Mouse (Mus musculus) C2C12 (cell line): ENCODE results near the gene Ppef2. TPM values are rescaled to one million over a fixed set of nuclear protein-coding genes. Genes with fewer than 3 reads are reported as not detected.

Experiments used
- H3K27me3 ChIP-seq: one replicate; pipeline ENCODE4 v1.6.1; 2011; ENCODE audit not compliant: control insufficient read depth, insufficient read depth, insufficient read length
- H3K36me3 ChIP-seq: one replicate; pipeline ENCODE4 v1.6.1; 2011; ENCODE audit not compliant: control insufficient read depth, insufficient read depth
- H3K4me3 ChIP-seq: one replicate; pipeline ENCODE4 v1.5.1; 2011; ENCODE audit warnings: mild to moderate bottlenecking, control low read depth; ENCODE audit not compliant: poor library complexity, insufficient read depth, severe bottlenecking
- H3K79me2 ChIP-seq: one replicate; pipeline ENCODE4 v1.6.1; 2011; ENCODE audit not compliant: control insufficient read depth, insufficient read depth
- H3K79me3 ChIP-seq: one replicate; pipeline ENCODE4 v1.6.1; 2011; ENCODE audit warnings: low read depth, control low read depth
- H3ac ChIP-seq: one replicate; pipeline ENCODE3; 2011; ENCODE audit warnings: low read depth; ENCODE audit not compliant: control insufficient read depth, insufficient read length
- CEBPB ChIP-seq: IDR thresholded peaks from one replicate; pipeline ENCODE4 v1.6.1; 2011; ENCODE audit warnings: low read depth, mild to moderate bottlenecking, control low read depth, moderate library complexity
- CTCF ChIP-seq: IDR thresholded peaks from one replicate; pipeline ENCODE4 v1.5.1; 2011; ENCODE audit not compliant: control insufficient read depth, insufficient read depth, insufficient read length
- FOSL1 ChIP-seq: IDR thresholded peaks from one replicate; pipeline ENCODE4 v1.8.0; 2011; ENCODE audit warnings: mild to moderate bottlenecking, low read length; ENCODE audit not compliant: poor library complexity, insufficient read depth, severe bottlenecking
- MAX ChIP-seq: IDR thresholded peaks from one replicate; pipeline ENCODE4 v1.6.1; 2011; ENCODE audit warnings: mild to moderate bottlenecking, control low read depth
- MYOD1 ChIP-seq: IDR thresholded peaks from one replicate; pipeline ENCODE4 v1.6.1; 2011; ENCODE audit warnings: low read depth; ENCODE audit not compliant: control insufficient read depth, insufficient read length
- MYOG ChIP-seq: IDR thresholded peaks from one replicate; pipeline ENCODE4 v1.6.1; 2011; ENCODE audit not compliant: control insufficient read depth, insufficient read length; ENCODE audit errors: extremely low read depth
- USF1 ChIP-seq: IDR thresholded peaks from one replicate; pipeline ENCODE4 v1.6.1; 2011; ENCODE audit warnings: low read depth, mild to moderate bottlenecking, control low read depth, moderate library complexity
- long read RNA-seq, 2 experiments: library from polyadenylated mRNA; unstranded; transcript quantifications; one replicate each; pipeline ENCODE4 v2.0.0; 2019 to 2020
- polyA plus RNA-seq: library from polyadenylated mRNA; unstranded; fragments of >200 nt; fragmentation: generic; extraction: Trizol; gene quantifications from one replicate; pipeline ENCODE4 v1.2.1, GENCODE M21; 2012; ENCODE audit warnings: missing spikeins

Gene Ppef2
- polyA plus RNA-seq: not detected
- long read RNA-seq, experiment 1, partial matches to known transcripts: 0 of 1 reads
- long read RNA-seq, experiment 1, other reads (novel, unspliced or antisense): 1 of 1 reads
- long read RNA-seq, experiment 2, partial matches to known transcripts: 1 of 3 reads
- long read RNA-seq, experiment 2, other reads (novel, unspliced or antisense): 2 of 3 reads

DNA sequence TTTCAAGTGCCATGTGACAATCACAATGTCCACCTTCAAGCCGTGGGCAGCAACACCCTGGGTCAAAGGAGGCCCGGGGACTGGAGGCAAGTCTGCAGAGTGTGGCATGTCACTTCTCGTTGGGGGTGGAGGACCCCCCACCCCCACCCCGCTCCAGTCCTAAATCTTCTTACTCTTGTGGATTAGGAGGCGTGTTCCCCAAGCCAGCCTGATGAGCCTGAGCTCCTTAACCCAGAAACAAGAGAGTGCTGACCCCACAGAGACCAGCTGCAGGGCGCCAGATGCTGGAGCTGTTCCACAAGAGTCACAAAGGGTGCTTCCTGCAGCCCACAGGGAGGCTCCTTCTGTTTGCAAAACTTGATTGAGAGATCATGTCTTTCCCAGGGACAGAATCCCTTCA is at the start of gene Ppef2:
Gene Ppef2 (minus strand): TSS at position 61 of the 400 bp plus-strand sequence.
- Histone ChIP-seq H3K79me2 (no peaks in the 10 kb centered on the region), H3K79me3 (no peaks in the 10 kb centered on the region), H3K36me3 (no peaks in the 10 kb centered on the region), H3K4me3 (no peak within 1 kb of the TSS), H3ac (no peak within 1 kb of the TSS), H3K27me3 (no peaks in the 10 kb centered on the region)
- TF ChIP-seq FOSL1 (no peak), MAX (no peak)

DNA sequence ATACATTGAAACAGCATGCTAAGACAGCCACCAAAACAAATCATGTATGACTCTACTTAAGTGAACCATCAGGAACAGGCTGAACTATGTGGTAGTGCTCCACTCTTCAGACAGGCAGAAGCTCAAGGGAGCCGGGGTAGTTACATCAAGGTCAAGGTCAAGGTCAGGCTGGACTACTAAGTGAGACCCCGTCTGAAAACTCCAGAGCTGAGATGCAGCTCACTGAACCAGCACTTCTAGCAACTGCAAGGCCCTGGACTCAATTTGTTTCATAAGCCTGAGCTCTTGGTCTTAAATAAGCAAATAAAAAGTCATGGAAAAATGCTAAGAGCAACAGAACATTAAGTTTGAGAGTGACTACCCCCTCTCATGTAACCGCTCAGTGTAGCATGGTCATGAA is 48.2 kb upstream of the Ppef2 start:
- Histone ChIP-seq H3K79me3 (peaks cover 30% of the 10 kb centered on the region), H3ac (no peak overlapping the region), H3K36me3 (peaks cover 65% of the 10 kb centered on the region), H3K4me3 (no peak overlapping the region), H3K79me2 (peaks cover 40% of the 10 kb centered on the region), H3K27me3 (no peaks in the 10 kb centered on the region)
- TF ChIP-seq MAX (no peak), FOSL1 (no peak), CEBPB (no peak), MYOG (no peak), MYOD1 (no peak), CTCF (no peak), USF1 (no peak)

- H3K36me3 ChIP-seq: peaks cover 65% of the 10 kb centered on the region
- TF ChIP-seq CTCF (no peak), MYOD1 (no peak), MYOG (no peak), FOSL1 (no peak), USF1 (no peak), CEBPB (no peak), MAX (no peak)
- H3K4me3 ChIP-seq: no peak overlapping the region
- H3K79me2 ChIP-seq: peaks cover 20% of the 10 kb centered on the region
- H3ac ChIP-seq: no peak overlapping the region
- peaks cover 11% of the 10 kb centered on the region for H3K79me3 ChIP-seq
- H3K27me3 ChIP-seq: no peaks in the 10 kb centered on the region
These were observed 46.2 kb upstream of the Ppef2 start for GRCm38 (mm10) chr5:92302149-92302840.

DNA sequence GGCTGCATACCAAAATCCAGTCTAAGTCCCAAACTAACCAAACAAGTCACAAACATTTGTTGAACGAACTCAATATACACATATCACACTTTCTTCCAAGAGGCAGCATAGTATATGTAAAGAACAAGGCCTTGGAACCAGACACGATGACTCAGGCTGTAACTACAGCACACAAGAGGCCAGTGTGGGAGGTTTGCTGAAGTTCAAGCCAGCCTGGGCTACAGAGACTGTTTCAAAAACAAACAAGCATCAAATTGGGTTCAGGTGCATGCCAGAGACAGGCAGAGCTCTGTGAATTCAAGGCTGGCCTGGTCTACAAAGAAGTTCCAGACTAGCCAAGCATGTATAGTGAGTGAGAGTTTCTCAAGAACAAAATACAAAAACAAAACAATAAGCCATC is 38.4 kb upstream of the Ppef2 start:
- peaks cover 79% of the 10 kb centered on the region for H3K36me3 ChIP-seq
- H3K27me3 ChIP-seq: no peaks in the 10 kb centered on the region
- no peak for TF ChIP-seq MYOG
- TF ChIP-seq FOSL1: no peak
- no peak for TF ChIP-seq CTCF
- TF ChIP-seq MYOD1: no peak
- no peak for TF ChIP-seq MAX
- no peak for TF ChIP-seq CEBPB
- no peak for TF ChIP-seq USF1
- no peaks in the 10 kb centered on the region for H3K79me2 ChIP-seq
- H3K79me3 ChIP-seq: no peaks in the 10 kb centered on the region
- no peak overlapping the region for H3K4me3 ChIP-seq
- H3ac ChIP-seq: no peak overlapping the region

GRCm38 (mm10) chr5:92291652-92292414 is 35.8 kb upstream of the Ppef2 start:
- Histone ChIP-seq H3K79me3 (no peaks in the 10 kb centered on the region), H3ac (no peak overlapping the region), H3K79me2 (no peaks in the 10 kb centered on the region), H3K27me3 (no peaks in the 10 kb centered on the region), H3K4me3 (no peak overlapping the region), H3K36me3 (peaks cover 85% of the 10 kb centered on the region)
- TF ChIP-seq MYOG: no peak
- no peak for TF ChIP-seq CTCF
- no peak for TF ChIP-seq MYOD1
- no peak for TF ChIP-seq MAX
